Mouse (Mus musculus) forebrain, embryonic 14.5 days (tissue): ENCODE results near the gene Slc16a3. TPM values are rescaled to one million over a fixed set of nuclear protein-coding genes. Genes with fewer than 3 reads are reported as not detected.

ENCODE experiments used
- ATAC-seq: fragments of 200-750 bp; cut with Nextera tagmentation; 2 replicates; pipeline ENCODE4 v1.8.0; 2017; ENCODE audit warnings: mild to moderate bottlenecking, moderate library complexity
- DNase-seq: peaks from one replicate; pipeline ENCODE4 v3.0.0-alpha.2; 2015; ENCODE audit warnings: low spot score
- H3K27ac ChIP-seq: fragments of 300-500 bp; sonication (generic); 2 replicates; pipeline ENCODE4 v1.5.1; 2014; ENCODE audit warnings: low read depth, mild to moderate bottlenecking, control low read depth, low read length, moderate library complexity
- H3K27me3 ChIP-seq: fragments of 300-500 bp; sonication (generic); replicated peaks from 2 replicates; pipeline ENCODE4 v1.6.1; 2014; ENCODE audit warnings: low read length, control low read depth, mixed read lengths; ENCODE audit not compliant: control insufficient read depth, insufficient read depth
- H3K36me3 ChIP-seq: fragments of 300-500 bp; sonication (generic); 2 replicates; pipeline ENCODE4 v1.6.1; 2014; ENCODE audit warnings: low read length, control low read depth; ENCODE audit not compliant: control insufficient read depth, insufficient read depth
- H3K4me1 ChIP-seq: fragments of 300-500 bp; sonication (generic); 2 replicates; pipeline ENCODE4 v1.6.1; 2014; ENCODE audit warnings: antibody characterized with exemption, low read length, control low read depth; ENCODE audit not compliant: control insufficient read depth, insufficient read depth
- H3K4me2 ChIP-seq: fragments of 300-500 bp; sonication (generic); 2 replicates; pipeline ENCODE4 v1.6.1; 2014; ENCODE audit warnings: mild to moderate bottlenecking, control low read depth, low read length
- H3K4me3 ChIP-seq: fragments of 300-500 bp; sonication (generic); 2 replicates; pipeline ENCODE4 v1.5.1; 2014; ENCODE audit warnings: low read depth, low read length, control low read depth
- H3K9ac ChIP-seq: fragments of 300-500 bp; sonication (generic); 2 replicates; pipeline ENCODE4 v1.6.1; 2014; ENCODE audit warnings: mild to moderate bottlenecking, low read length, control low read depth, moderate library complexity
- H3K9me3 ChIP-seq: fragments of 300-500 bp; sonication (generic); replicated peaks from 2 replicates; pipeline ENCODE4 v1.6.1; 2016; ENCODE audit warnings: low read length, control low read depth, mixed read lengths; ENCODE audit not compliant: control insufficient read depth
- WGBS: fragments of 180-500 bp; shearing (Covaris S2); extraction: QIAGEN DNeasy Blood & Tissue Kit; methylation state at CpG from one replicate; pipeline ENCODE4 v1.1.7; 2014; 5-methylcytosine and 5-hydroxymethylcytosine counted together
- polyA plus RNA-seq: library from polyadenylated mRNA; unstranded; fragments of >200 nt; fragmentation: Nextera tagmentation; extraction: Ambion mirVana; gene quantifications from 2 replicates; pipeline ENCODE4 v1.2.1, GENCODE M21; 2014

The Slc16a3 gene
- polyA plus RNA-seq, 1 experiment from 2014 or later = 5.6 TPM

GRCm38 (mm10) chr11:120916477-120916876, 31.8 kb upstream of the Slc16a3 start:
- Histone ChIP-seq H3K9ac (no peak overlapping the region), H3K4me3 (no peak overlapping the region), H3K4me2 (no peak overlapping the region), H3K4me1 (no peaks in the 10 kb centered on the region), H3K9me3 (no peaks in the 10 kb centered on the region), H3K36me3 (peaks cover 40% of the 10 kb centered on the region), H3K27ac (no peak overlapping the region), H3K27me3 (no peaks in the 10 kb centered on the region)
- DNase-seq (no peak), ATAC-seq (no peak)
- 80% methylated on average over 3 of the region's 3 CpGs for WGBS

GRCm38 (mm10) chr11:120917756-120918155, 30.5 kb upstream of the Slc16a3 start:
- Histone ChIP-seq H3K9me3 (no peaks in the 10 kb centered on the region), H3K4me2 (no peak overlapping the region), H3K36me3 (peaks cover 43% of the 10 kb centered on the region), H3K27me3 (no peaks in the 10 kb centered on the region), H3K4me3 (no peak overlapping the region), H3K9ac (no peak overlapping the region), H3K4me1 (no peaks in the 10 kb centered on the region), H3K27ac (no peak overlapping the region)
- ATAC-seq (no peak), DNase-seq (no peak)
- WGBS = 97% methylated on average over 5 of the region's 5 CpGs

GRCm38 (mm10) chr11:120922528-120922927, 25.8 kb upstream of the Slc16a3 start:
- Histone ChIP-seq H3K9me3 (no peaks in the 10 kb centered on the region), H3K36me3 (peaks cover 41% of the 10 kb centered on the region), H3K4me2 (no peak overlapping the region), H3K27me3 (no peaks in the 10 kb centered on the region), H3K4me3 (no peak overlapping the region), H3K4me1 (no peaks in the 10 kb centered on the region), H3K9ac (no peak overlapping the region), H3K27ac (no peak overlapping the region)
- WGBS = 98% methylated on average over 3 of the region's 3 CpGs
- no peak for DNase-seq
- no peak for ATAC-seq

- Histone ChIP-seq H3K27me3 (no peaks in the 10 kb centered on the region), H3K9ac (no peak overlapping the region), H3K4me1 (0 out of 2 replicates have a peak, but pooled peaks cover 3% of the 10 kb centered on the region), H3K27ac (no peak overlapping the region), H3K36me3 (0 out of 2 replicates have a peak, but pooled peaks cover 5% of the 10 kb centered on the region), H3K9me3 (no peaks in the 10 kb centered on the region), H3K4me2 (no peak overlapping the region), H3K4me3 (no peak overlapping the region)
- no peak for DNase-seq
- WGBS = 94% methylated on average over 4 of the region's 4 CpGs
- no peak for ATAC-seq
Measured at GRCm38 (mm10) chr11:120928468-120928867, 19.8 kb upstream of the Slc16a3 start.

GRCm38 (mm10) chr11:120931479-120931878, 16.8 kb upstream of the Slc16a3 start:
- Histone ChIP-seq H3K4me2 (no peak overlapping the region), H3K27me3 (no peaks in the 10 kb centered on the region), H3K4me3 (no peak overlapping the region), H3K4me1 (0 out of 2 replicates have a peak, but pooled peaks cover 3% of the 10 kb centered on the region), H3K27ac (no peak overlapping the region), H3K36me3 (no peaks in the 10 kb centered on the region), H3K9me3 (no peaks in the 10 kb centered on the region), H3K9ac (no peak overlapping the region)
- no peak for ATAC-seq
- DNase-seq = no peak
- 94% methylated on average over 4 of the region's 4 CpGs for WGBS

GRCm38 (mm10) chr11:120932564-120933398, 15.5 kb upstream of the Slc16a3 start, which contains the start of gene Ccdc57:
Gene Ccdc57, minus strand, starts transcription at chr11:120932872.
- H3K27ac ChIP-seq = no peak within 1 kb of the TSS

DNA sequence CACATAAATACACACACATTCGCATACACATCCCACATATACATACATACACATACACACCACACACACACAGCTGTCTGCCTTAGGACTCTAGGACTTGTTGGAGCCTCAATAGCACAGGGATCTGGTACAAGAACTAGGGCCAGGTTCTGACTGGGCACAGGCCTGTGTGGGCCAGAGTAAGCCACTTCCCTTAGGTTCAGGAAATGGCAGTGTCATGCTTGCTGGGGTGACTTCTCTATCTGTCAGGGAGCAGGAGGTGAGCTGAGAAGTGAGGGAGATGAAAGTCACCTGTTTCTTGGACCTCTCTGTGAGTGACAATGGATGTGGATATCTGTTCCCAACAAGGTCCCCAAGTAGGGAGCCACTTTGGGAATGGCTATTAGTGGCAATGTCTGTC, 10.3 kb upstream of the Slc16a3 start:
- 100% methylated on average over 1 of the region's 1 CpGs for WGBS
- Histone ChIP-seq H3K27me3 (no peaks in the 10 kb centered on the region), H3K4me2 (no peak overlapping the region), H3K9me3 (no peaks in the 10 kb centered on the region), H3K4me1 (0 out of 2 replicates have a peak, but pooled peaks cover 2% of the 10 kb centered on the region), H3K27ac (no peak overlapping the region), H3K36me3 (no peaks in the 10 kb centered on the region), H3K9ac (no peak overlapping the region), H3K4me3 (no peak overlapping the region)
- ATAC-seq (no peak), DNase-seq (no peak)

More at GRCm38 (mm10) chr11:120932564-120933398, 15.5 kb upstream of the Slc16a3 start, which contains the start of gene Ccdc57:
- peak within 1 kb of the TSS; percentile 59 for H3K4me2 ChIP-seq
- H3K36me3 ChIP-seq = no peaks in the 10 kb centered on the region
- peak; percentile 91 for DNase-seq
- H3K9ac ChIP-seq = peak within 1 kb of the TSS; percentile 61
- WGBS = 9% methylated on average over 44 of the region's 44 CpGs
- H3K9me3 ChIP-seq = no peaks in the 10 kb centered on the region
- 0 out of 2 replicates have a peak, but pooled peaks cover 3% of the 10 kb centered on the region for H3K4me1 ChIP-seq
- peak; percentile 95 for ATAC-seq
- no peaks in the 10 kb centered on the region for H3K27me3 ChIP-seq
- peak within 1 kb of the TSS; percentile 61 for H3K4me3 ChIP-seq

DNA sequence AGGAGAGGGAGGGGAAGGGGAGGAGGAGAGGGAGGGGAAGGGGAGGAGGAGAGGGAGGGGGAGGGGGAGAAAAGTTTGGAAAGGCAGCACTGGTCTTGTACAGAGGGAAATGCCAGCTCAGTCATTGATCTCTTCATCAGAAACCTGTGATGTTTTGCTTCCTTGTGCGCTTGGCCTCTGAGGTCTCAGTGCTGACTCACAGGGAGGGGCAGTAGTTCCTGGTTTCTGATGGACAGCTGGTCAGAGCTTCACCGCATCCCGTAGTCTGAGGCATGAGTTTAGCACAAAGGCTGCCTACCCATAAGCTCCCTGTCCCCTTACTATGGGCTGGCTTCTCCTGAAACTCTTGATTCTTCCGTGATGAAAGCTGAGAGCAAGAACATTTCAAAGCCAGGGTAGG, 9.5 kb upstream of the Slc16a3 start:
- Histone ChIP-seq H3K36me3 (no peaks in the 10 kb centered on the region), H3K9me3 (no peaks in the 10 kb centered on the region), H3K9ac (no peak overlapping the region), H3K27me3 (no peaks in the 10 kb centered on the region), H3K4me1 (no peaks in the 10 kb centered on the region), H3K27ac (no peak overlapping the region), H3K4me3 (no peak overlapping the region), H3K4me2 (no peak overlapping the region)
- WGBS = 64% methylated on average over 4 of the region's 4 CpGs
- DNase-seq (no peak), ATAC-seq (no peak)

DNA sequence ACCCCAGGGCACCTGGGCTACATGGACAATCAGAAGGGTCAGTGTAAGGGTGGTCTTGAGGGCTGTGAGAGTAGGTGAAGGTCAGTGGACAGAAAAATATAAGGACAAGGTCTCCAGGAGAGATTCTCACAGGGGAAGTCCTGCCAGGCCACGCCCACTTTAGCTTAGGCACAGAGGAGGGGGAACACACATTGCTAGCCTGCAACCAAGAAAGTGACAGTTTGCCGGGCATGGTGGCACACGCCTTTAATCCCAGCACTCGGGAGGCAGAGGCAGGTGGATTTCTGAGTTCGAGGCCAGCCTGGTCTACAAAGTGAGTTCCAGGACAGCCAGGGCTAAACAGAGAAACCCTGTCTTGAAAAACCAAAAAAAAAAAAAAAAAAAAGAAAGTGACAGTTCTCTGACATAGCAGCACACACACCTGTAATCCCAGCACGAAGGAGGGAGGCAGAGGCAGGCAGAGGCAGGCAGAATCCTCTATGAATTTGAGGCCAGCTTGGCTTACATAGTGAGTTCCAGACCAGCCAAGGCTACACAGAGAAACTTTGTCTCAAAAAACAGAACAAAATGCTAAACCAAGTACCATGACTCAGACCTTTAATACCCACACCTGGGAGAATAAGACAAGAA, 8.5 kb upstream of the Slc16a3 start:
- 74% methylated on average over 6 of the region's 6 CpGs for WGBS
- no peak overlapping the region for H3K27ac ChIP-seq
- ATAC-seq = no peak

More for the DNA sequence above, 8.5 kb upstream of the Slc16a3 start:
- Histone ChIP-seq H3K9me3 (no peaks in the 10 kb centered on the region), H3K27me3 (no peaks in the 10 kb centered on the region), H3K4me1 (no peaks in the 10 kb centered on the region), H3K36me3 (no peaks in the 10 kb centered on the region), H3K4me3 (no peak overlapping the region), H3K4me2 (no peak overlapping the region), H3K9ac (no peak overlapping the region)
- no peak for DNase-seq
